Mouse (Mus musculus): Measurements from ENCODE around the gene Catsperd. TPM values are rescaled to one million over a fixed set of nuclear protein-coding genes. Genes with fewer than 3 reads are reported as not detected.

Gene Catsperd
- total RNA-seq (2021), result 1 to 10 TPM in 1 of 2 experiments, under 1 TPM in 1; 0.87 to 1.3 TPM
- long read RNA-seq, partial matches to known transcripts, result 2 of 4 reads
- long read RNA-seq, other reads (novel, unspliced or antisense), result 2 of 4 reads

DNA sequence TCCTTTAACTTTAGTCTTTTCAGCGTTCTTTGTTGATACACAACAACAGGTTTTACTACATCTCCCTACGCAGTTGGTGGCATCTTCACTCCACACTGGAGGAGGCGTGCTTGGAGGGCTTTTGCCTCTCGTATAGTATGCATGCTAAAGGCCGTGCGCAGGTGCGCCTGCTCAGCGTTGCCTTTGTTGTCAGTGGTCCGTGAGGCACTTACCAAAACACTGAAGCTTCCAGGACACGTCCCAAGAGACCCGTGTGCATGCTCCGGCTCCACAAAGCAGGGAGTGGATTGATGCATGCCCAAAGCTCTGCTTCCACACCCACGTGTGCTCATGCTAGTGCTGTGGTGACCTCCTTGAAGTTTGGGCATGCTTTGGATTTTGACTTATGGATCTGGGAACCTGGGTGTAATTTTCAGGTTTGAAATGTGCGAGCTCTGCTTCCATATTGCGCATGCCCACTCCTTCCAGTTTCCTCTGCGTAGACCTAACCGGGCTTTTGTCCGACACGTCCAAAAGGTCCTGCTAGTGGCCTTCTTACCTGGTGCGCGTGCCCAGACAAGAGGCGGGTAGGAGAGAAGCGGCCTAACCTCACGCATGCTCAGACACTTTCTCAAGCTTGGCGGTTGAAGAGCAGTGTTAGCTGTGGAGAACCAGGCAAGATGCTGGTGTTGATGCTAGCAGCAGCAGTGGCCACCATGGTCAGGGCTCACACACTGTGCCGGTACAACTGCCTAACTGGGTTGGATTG is at the start of gene Catsperd:
Gene Catsperd, plus strand, starts transcription at position 614 of the 748 bp plus-strand sequence.
- DNase-seq (ENCODE audit: low spot score in 2 of 2), result no peak

DNA sequence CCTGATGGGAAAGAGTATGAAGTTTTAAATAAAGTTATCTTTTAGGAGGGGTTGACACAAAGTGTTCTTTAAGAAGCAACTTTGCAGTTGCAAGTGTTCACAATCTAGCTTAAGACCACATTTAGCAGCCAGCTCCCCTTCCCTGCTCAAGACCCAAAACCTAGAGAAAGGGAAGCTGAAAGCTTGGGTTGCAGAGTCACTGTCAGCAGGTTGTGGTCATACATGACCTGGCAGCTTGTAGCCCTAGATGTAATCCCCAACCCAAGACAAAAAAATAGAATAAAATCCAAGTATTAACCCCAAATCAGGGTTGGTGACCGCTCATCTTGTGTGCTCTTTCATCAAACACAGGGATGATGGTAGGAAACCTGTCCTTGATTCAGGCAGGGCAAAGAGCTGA is 44.9 kb upstream of the Catsperd start:
- DNase-seq (ENCODE audit: low spot score in 2 of 2), result no peak

DNA sequence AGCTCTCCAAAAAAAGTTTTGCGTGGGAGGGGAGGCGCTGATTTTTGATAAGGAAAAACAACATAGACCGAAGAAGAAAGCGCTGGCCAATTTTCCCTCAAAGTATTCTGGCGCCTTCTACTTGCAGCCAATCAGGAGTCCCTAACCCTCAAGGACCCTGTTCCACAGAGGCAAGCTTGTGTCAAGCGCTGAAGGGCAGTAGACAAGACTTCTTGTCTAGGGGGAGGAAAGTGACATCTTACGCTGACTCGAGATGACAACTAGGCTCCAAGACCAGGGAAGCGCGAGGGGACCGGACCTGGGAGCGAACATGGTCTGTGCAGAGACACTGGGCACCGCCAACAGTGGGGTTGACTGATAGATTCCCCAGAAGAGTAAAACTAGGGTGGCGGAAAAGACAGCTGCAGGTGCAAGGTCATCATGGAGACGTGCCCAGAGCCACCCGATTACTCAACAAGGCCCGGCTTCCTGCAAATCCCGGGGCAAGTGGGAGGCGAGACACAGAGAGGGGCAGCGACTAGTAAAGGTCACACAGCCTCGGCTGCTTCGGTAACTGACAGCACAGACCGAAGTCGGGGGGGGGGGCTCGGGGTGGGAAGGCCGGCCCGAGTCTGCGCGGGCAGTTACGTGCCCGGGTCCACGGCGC is 44.2 kb upstream of the Catsperd start:
- DNase-seq (ENCODE audit: low spot score in 2 of 2), result peak; percentile 46 to 56

DNA sequence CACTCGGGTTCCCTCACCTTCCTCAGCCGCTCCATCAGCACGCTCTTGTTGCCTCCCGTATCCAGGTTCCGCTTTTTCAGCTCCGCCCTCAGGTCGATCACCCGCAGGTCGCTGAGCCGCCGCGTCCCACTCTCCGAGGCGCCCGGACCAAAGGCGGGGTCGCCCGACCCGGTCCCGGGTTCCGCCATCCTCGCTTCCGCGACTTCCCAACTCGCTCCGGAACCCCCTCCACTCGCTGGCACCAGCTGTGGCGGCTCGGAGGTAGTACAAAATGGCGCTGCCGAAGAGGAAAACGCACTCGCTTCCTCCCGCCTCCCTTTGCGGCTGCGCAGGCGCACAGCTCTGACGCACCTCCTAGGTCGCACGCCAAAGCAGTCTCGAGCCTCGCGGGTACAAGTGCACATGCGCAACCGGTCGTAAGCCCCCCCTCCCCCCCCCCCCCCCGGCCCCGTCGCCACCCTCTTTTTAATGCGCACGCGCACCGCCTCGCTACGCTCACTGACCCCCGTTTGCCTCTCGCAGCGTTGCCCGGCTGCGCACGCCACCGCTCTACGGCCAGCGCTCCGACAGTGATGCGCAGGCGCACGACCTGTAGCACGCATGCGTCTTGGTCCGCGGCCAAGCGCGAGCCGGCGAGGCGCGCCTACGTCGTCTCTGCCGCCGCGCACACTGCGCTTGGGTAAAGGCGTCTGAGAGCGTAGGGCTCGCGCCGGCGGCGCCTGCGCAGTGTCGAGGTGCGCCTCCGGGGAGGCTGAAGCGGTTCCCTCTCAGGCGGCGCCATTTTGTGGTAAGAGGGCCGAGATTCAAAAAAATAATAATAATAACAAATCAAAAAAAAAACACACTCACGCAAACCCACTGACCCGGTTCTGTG is 43.4 kb upstream of the Catsperd start, which contains the start of the genes Safb2 and Safb:
Gene Safb2, minus strand, starts transcription at position 329 of the 874 bp plus-strand sequence.
Gene Safb, plus strand, starts transcription at position 569 of the 874 bp plus-strand sequence.
- DNase-seq (ENCODE audit: low spot score in 2 of 2), result peak; percentile 99 to 100

DNA sequence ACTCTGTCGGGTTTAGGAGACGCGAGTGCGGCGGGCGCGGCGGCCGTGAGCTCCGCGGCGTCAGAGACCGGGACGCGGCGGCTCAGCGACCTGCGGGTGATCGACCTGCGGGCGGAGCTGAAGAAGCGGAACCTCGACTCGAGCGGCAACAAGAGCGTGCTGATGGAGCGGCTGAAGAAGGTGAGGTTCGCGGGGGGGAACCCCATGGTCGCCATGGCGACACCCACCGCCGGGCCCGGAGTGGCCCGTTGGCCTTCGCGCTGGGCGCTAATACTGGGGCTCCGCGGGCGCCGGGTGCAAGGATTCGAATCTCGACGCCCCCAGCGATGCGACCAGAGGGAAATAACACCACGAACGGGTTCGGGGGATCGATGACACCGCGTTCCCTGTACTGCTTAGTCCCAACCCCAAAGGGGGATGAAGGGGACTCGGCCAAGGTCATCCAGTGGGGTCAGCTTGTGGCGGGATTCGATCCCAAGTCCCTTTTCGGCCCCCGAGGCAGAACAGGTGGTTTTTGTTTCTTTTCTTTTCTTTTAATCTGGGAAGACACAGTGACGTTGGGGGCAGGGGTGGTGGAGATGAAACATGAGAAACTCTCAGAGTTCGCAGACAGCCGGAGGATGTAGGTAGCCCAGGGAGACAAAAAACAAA is 42.6 kb upstream of the Catsperd start:
- DNase-seq (ENCODE audit: low spot score in 2 of 2), result peak; percentile 61 to 69

DNA sequence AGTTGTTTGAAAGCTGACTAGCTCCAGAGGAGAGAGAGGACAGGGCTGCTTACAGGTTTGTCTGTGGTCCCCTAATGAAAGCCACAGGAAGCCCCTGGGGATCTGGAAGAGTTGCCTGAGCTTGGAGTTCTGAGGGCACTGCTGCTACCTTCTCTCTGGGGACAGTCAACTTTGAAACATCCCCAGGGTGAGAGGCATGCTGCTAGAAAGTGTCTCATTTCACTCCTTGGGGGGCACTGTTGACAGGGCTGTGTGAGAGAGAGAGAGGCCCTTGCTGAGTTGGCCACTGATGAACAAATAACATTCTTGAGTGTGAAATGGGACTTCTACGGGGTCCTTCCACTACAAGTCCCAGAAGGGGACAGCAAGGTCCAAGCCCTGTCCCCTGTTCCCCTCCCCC is 40.2 kb upstream of the Catsperd start:
- DNase-seq (ENCODE audit: low spot score in 2 of 2), result no peak

DNA sequence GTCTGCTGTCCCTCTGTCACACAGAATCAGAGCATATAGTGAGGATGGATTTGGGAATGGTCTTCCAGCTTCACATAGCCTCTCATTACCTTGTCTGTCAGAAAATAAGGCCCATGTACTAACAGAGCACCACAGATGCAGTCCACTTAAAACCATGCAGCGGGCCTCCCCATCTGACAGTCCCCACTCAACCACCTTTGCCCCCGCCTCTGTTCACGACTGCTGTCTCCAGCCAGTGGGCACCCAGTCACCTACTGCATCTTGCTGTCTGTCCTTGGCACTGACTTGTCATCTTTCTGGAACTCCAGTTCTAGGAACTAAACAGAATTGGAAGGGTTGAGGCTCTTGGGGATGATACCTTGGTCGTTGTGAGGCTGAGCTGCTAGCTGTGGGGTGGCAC is 39.0 kb upstream of the Catsperd start:
- DNase-seq (ENCODE audit: low spot score in 2 of 2), result no peak

DNA sequence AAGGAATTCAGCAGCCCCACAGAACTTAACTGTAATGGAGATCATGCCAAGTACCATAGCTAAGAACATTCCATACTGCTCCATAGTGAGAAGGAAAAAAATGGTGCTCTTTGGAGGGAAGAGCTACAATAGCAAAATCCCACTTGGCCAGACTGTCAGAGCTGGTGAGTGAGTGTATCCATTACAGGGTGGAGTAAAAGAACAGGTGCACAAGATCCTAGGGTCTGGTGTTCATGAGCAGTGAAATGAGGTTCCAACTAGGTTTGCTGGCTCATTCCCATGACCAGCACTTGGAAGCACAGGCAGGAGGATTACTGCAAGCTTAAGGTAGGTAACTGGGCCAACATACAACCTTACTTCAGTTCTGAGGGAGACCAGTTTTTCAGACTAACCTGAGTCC is 35.4 kb upstream of the Catsperd start:
- no peak for DNase-seq (ENCODE audit: low spot score in 2 of 2)

DNA sequence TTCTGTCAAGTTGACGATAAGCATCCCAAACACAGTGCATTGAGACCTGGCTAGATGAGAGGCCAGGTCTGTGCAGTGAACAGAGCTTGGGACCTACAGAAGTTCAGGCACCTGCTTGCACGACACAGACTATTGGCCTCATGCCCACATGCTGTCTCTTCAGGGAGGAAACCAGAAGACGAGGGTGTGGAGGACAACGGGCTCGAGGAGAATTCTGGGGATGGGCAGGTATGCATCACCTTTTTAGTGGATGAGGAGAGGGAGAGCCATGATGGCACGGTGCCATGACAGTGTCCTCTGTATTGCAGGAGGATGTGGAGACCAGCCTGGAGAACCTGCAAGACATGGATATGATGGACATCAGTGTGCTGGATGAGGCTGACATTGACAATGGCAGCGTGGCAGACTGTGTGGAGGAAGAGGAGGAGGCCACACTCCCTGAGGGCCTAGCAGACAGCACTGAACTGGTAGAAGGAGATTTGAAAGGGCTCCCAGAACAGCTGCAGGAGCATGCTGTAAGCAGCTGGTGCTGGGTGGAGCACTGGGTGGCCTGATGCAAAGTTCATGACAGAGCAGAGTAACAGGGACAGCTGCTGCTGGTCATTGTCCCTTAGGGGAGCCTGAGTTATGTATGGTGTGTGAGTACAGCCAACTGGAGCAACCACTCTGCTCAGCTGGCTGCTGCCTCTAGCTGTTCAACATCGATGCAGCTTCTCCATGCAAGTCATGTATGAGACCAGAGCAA is 34.2 kb upstream of the Catsperd start:
- no peak for DNase-seq (ENCODE audit: low spot score in 2 of 2)

DNA sequence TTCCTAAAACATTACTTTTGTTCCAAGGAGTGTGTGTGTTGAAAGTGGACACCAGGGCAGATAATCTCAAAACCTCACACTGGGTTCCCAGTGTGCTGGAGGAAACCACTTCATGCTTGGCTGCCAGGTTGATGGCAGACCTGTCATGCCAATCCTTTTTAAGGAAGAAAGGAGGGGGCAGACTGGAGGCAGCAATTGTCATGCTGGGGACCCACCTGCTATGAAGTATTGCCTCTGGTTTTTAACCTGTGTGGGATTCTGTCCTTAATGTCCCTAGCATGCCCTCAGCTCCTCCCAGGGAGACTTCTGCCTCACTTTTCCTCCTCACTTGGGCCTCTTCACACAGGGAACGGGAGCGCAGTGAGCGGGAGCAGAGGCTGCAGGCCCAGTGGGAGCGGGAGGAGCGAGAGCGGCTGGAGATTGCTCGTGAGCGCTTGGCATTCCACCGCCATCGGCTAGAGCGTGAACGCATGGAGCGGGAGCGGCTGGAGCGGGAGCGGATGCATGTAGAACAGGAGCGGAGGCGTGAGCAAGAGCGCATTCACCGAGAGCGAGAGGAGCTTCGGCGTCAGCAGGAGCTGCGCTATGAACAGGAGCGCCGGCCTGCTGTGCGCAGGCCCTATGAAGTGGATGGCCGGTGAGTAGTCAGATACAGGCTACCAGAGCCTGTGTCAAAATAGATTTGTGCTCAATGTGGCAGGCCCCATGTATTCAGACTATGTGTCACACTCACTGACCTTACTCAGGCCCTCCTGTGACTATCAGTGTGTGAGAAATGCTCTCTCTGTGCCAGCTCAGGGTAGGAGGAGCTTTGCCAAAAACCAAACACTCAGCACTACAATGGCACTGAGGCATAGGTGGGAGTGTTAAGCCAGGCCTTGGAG is 24.5 kb upstream of the Catsperd start:
- no peak for DNase-seq (ENCODE audit: low spot score in 2 of 2)

DNA sequence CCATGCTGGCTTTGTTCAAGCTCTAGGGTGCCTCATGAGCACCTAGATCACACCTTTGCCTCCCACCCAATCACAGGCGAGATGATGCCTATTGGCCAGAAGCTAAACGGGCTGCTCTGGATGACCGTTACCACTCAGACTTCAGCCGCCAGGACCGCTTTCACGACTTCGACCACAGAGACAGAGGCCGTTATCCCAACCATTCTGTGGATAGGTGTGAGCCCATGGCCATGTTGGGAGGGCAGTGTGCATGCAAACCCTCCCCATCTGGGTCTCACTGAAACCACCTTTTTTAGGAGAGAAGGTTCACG is 23.9 kb upstream of the Catsperd start:
- no peak for DNase-seq (ENCODE audit: low spot score in 2 of 2)

DNA sequence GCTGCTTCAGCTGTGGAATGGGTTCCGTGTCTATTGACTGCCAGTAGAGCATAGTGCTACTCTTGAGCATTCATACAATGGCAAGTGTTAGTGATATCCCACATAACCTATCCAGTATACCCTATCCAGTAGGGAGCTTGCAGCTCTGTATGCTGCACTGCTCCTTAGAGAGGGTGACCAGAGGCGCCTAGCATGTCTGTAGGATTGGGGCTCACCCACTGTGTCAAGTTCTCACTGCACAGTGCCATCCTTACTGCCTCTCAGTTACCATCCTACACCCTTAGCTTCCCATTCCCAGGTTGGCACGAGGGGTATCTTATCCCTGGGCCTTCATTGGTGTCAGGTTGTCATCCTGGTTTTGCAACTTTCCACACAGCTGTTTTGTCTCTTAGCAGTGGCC is 23.5 kb upstream of the Catsperd start:
- no peak for DNase-seq (ENCODE audit: low spot score in 2 of 2)

DNA sequence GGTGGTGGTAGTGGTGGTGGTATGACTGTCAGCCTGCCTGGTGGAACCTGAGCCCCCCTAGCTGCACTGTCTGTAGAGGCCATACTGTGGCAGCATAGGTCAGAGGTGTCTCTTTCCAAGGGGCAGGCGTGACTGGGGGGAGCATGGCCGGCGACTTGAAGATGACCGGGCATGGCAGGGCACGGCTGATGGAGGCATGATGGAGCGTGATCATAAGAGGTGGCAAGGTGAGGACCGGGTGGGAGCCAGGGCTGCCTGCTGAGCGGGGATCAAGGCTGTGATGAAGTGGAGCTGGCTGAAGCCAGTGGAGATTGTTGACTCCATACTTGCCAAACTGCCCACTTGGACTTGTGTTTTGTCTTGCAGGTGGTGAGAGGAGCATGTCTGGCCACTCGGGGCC is 22.5 kb upstream of the Catsperd start:
- DNase-seq (ENCODE audit: low spot score in 2 of 2), result no peak

DNA sequence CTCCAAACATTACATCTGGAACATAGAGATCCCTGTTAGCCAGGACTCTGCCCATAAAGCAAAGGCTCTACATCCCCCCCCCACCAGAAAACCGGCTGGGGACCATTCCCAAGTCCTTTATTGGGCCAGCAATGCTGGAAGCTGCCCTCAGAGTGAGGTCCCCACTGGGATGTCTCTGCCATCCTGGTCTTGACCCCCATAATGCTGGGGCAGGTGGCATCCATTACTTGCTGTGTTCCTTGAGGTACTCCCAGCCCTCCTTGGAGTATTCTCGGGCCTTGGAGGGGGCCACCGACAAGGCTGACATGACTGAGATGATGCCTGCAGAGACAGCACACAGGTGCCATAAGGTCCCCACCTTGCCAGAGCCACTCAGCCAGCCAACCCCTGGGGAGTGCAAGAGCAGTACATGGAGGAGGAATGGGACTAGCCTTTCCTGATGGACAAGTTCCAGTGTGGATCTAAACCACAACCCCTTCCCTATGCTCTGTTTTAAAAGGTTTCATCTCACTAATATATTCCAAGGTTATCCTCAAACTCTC is 20.4 kb upstream of the Catsperd start:
- no peak for DNase-seq (ENCODE audit: low spot score in 2 of 2)

DNA sequence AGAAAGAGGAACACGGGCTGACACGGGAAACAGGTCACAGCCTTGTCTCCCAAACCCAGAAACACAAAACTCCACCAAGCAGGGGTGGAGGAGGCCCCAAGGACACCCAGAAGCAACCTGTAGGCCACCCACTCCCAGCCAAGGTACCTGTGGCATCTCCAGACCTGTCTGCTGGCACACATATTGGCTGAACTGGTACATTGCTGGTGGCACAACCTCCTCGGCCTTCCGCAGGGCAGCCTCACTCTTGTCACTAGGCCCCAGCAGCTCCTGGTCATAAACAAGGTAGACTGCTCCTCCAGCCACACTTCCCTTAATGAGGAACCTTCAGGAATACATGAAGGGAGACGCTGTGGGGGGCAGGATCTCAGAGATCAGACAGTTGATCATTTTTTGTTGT is 19.2 kb upstream of the Catsperd start:
- no peak for DNase-seq (ENCODE audit: low spot score in 2 of 2)

DNA sequence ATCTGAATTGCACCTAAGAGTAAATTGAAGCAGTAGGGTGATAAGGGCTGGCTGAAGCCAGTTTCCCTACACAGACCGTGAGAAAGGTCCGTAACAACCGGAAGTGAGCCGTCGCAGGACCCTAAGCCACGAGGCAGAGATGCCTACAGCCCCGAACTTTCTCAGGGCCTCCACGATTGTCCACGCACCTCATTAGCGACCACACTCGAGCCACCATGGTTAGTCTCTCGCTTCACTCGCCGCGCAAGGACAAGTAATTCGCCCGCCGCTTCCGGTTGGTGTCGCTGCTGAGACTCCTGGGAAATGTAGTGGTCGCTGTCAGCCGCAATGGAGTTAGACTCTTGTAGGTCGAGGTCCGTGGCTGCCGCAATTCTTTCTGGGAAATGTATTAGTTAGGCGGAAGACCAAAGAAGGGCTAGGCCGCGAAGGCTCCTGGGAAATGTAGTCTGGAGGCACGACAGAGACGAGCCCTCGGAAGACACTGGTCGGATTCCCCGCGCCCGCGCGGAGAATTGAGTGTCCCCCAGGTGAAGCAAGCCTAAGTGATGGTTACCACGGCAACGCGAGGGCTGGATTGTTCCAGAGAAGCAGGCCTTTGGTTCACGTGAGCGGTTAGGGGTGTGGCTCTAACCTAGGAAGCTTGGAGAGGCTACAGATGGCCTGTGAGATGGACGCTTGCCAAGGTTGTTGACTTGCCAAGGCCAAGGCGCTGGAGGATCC is 18.3 kb upstream of the Catsperd start, which contains the start of gene 2410015M20Rik:
Gene 2410015M20Rik, minus strand, starts transcription at position 320 of the 720 bp plus-strand sequence.
- peak; percentile 94 to 96 for DNase-seq (ENCODE audit: low spot score in 2 of 2)

DNA sequence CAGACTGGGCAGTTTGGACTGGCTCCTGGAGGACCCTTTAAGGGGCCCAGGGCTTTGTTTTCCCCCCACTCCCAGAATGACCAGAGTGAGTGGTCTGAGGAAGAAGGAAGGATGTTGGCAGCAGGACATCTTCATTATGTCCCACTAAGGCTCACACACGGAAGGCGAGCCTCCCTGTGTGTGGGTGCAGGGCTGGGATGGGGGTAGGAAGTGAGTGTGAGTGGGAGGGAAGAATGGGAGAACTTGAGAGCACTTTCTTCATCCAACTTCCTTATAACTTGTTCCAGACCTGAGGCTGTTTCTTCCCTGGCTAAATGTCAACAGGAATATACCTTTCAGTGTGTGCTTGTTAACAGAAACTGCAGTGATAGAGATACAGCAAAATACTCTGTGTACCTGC is 16.6 kb upstream of the Catsperd start:
- no peak for DNase-seq (ENCODE audit: low spot score in 2 of 2)

DNA sequence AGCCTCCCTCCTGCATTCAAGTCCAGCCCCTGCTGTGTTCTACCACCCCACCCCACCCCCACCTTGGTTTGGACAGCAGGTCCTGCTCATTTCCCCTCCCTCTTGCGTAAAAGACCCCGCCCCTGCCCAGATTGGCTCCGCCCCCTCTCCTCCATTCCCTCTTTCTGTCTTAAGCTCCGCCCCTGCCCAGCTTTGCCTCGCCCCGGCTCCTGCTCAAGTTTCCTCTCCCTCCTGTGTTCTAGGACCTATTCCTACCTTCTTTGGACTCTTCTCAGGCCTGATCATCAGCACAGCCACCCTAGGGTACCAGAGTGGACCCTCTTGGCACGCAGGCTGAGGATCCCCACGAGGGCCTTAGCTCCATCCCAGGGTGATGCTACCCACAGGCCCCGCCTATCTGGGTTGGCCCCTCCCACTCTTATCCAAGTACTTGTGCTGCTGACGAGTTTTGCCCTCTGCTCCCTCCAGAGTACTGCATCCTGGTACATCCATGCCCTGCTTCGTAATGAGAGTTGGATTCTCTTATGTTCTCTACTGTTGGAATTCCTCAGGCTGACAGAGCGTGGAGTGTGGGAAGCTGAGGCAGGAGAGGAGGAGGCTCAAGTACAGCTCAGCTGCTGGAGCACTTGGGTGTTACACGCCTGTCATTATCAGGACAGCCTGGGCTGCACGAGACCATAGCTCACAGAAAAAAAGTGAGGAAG is 15.9 kb upstream of the Catsperd start:
- no peak for DNase-seq (ENCODE audit: low spot score in 2 of 2)

Measured in layer of hippocampus, postnatal 10 days (tissue).